Mouse (Mus musculus): Measurements from ENCODE around the gene Zfp90.
A peak's percentile ranks its signal among the peaks of the same experiment; 100 is the strongest.

Gene Zfp90

GRCm38 (mm10) chr8:106432954-106433570, 17.9 kb downstream of the Zfp90 start:
- peak; percentile 76 to 89 for DNase-seq (ENCODE audit: low spot score in 2 of 2)

- no peak for DNase-seq (ENCODE audit: low spot score in 2 of 2)
These were observed 18.5 kb downstream of the Zfp90 start for GRCm38 (mm10) chr8:106433667-106434066.

GRCm38 (mm10) chr8:106437781-106438180, 22.7 kb downstream of the Zfp90 start:
- no peak for DNase-seq (ENCODE audit: low spot score in 2 of 2)

GRCm38 (mm10) chr8:106440146-106440545, 25.0 kb downstream of the Zfp90 start:
- no peak for DNase-seq (ENCODE audit: low spot score in 2 of 2)

- DNase-seq (ENCODE audit: low spot score in 2 of 2), result no peak
These were observed 27.6 kb downstream of the Zfp90 start for GRCm38 (mm10) chr8:106442740-106443139.

GRCm38 (mm10) chr8:106451301-106452085, 36.4 kb downstream of the Zfp90 start:
- DNase-seq (ENCODE audit: low spot score in 2 of 2), result no peak

- DNase-seq (ENCODE audit: low spot score in 2 of 2), result no peak
These were observed 37.8 kb downstream of the Zfp90 start for GRCm38 (mm10) chr8:106452701-106453481.

GRCm38 (mm10) chr8:106454036-106454435, 38.9 kb downstream of the Zfp90 start:
- DNase-seq (ENCODE audit: low spot score in 2 of 2), result no peak

GRCm38 (mm10) chr8:106462131-106462530, 47.0 kb downstream of the Zfp90 start:
- no peak for DNase-seq (ENCODE audit: low spot score in 2 of 2)

GRCm38 (mm10) chr8:106463795-106464194, 48.7 kb downstream of the Zfp90 start:
- DNase-seq (ENCODE audit: low spot score in 2 of 2), result no peak

- no peak for DNase-seq (ENCODE audit: low spot score in 2 of 2)
These were observed 54.4 kb downstream of the Zfp90 start for GRCm38 (mm10) chr8:106469485-106469884.

- no peak for DNase-seq (ENCODE audit: low spot score in 2 of 2)
These were observed 58.9 kb downstream of the Zfp90 start for GRCm38 (mm10) chr8:106474001-106474400.

All from spleen, postnatal 10 days (tissue).